28 mouse cellular contexts compared by ENCODE assay signal in genomic region chr2:132093298-132093697, GRCm38 (mm10). TPM values are rescaled to one million over a fixed set of nuclear protein-coding genes. Genes with fewer than 3 reads are reported as not detected.
DNase-seq lines count a peak whose midpoint lies in the region; ATAC-seq and TF ChIP-seq lines count a peak whose summit lies in the region.
"Had no signal": no experiment of that assay in that cellular context is flagged by ENCODE, and none has a peak within 500 bp of the region (broad histone marks: within the 10 kb centered on the region; RNA-seq: fewer than 3 reads in every experiment).

No protein-coding gene starts in this region.

- H3K9ac ChIP-seq in liver, embryonic 13.5 days = no peak overlapping the region
- no peak overlapping the region for H3K9ac ChIP-seq in liver, embryonic 11.5 days (ENCODE audit: low read depth, low read length)
- H3K9ac ChIP-seq in MEL (ENCODE audit: control insufficient read depth, low read depth, low read length, poor library complexity, severe bottlenecking) = no peak overlapping the region
- H3K9ac ChIP-seq: forebrain, embryonic 13.5 days; limb, embryonic 12.5 days; midbrain, embryonic 12.5 days; neural tube, embryonic 13.5 days had no signal

- H3K27ac ChIP-seq in liver, embryonic 13.5 days = peak overlapping the region; percentile 16; the same call in 1 of the 2 replicates
- H3K27ac ChIP-seq in liver, embryonic 11.5 days (ENCODE audit: low read depth, low read length) = no peak overlapping the region
- H3K27ac ChIP-seq in MEL (ENCODE audit: control insufficient read depth, low read depth, low read length) (no peak overlapping the region), macrophage (0 out of 2 replicates have a peak overlapping the region, but pooled peaks have one; percentile 89)
- H3K27ac ChIP-seq in bone marrow macrophage, adult 2 months (ENCODE audit: insufficient read depth, low read depth, low read length) = peak overlapping the region; percentile 33
- no peak overlapping the region for H3K27ac ChIP-seq in hindbrain, embryonic 10.5 days
- H3K27ac ChIP-seq: forebrain, embryonic 13.5 days; hindbrain, postnatal 0 days; layer of hippocampus, adult 2 months; left cerebral cortex, adult 2 months; limb, embryonic 12.5 days; midbrain, embryonic 12.5 days; neural tube, embryonic 13.5 days had no signal

- H3K4me3 ChIP-seq in liver, embryonic 13.5 days (replicated peaks) = no peak overlapping the region
- no peak overlapping the region for H3K4me3 ChIP-seq in liver, embryonic 11.5 days (ENCODE audit: low read depth, low read length)
- H3K4me3 ChIP-seq in MEL (ENCODE audit: control insufficient read depth in 1 of 2, insufficient read depth in 1 of 2, low read depth in 2 of 2, low read length in 2 of 2) (no peak overlapping the region), macrophage (ENCODE audit: inconsistent target) (no peak overlapping the region)
- H3K4me3 ChIP-seq in bone marrow macrophage, adult 2 months (ENCODE audit: insufficient read depth, low read length) = no peak overlapping the region
- H3K4me3 ChIP-seq in hindbrain, embryonic 10.5 days = no peak overlapping the region
- H3K4me3 ChIP-seq: forebrain, embryonic 13.5 days; layer of hippocampus, adult 2 months; left cerebral cortex, adult 2 months; limb, embryonic 12.5 days; midbrain, embryonic 12.5 days; neural tube, embryonic 13.5 days had no signal

- no peak for ATAC-seq in liver, embryonic 13.5 days (ENCODE audit: low read depth)
- no peak for ATAC-seq in liver, embryonic 11.5 days (replicated peaks; ENCODE audit: low FRiP score)
- ATAC-seq: CD4-positive, CD25-positive, alpha-beta regulatory T cell, adult 4 months; forebrain, embryonic 13.5 days; hindbrain, postnatal 0 days had no signal

- no peak overlapping the region for H3K4me2 ChIP-seq in liver, embryonic 13.5 days
- H3K4me2 ChIP-seq in liver, embryonic 11.5 days = no peak overlapping the region
- H3K4me2 ChIP-seq: forebrain, embryonic 13.5 days; limb, embryonic 12.5 days; midbrain, embryonic 12.5 days; neural tube, embryonic 13.5 days had no signal

- TF ChIP-seq RAD21 in MEL (IDR thresholded peaks at IDR 0.05; ENCODE audit: low read depth, low read length) = no peak

- peaks cover 8% of the 10 kb centered on the region; the same call in 1 of the 2 replicates for H3K36me3 ChIP-seq in liver, embryonic 13.5 days
- no peaks in the 10 kb centered on the region for H3K36me3 ChIP-seq in liver, embryonic 11.5 days (ENCODE audit: control insufficient read depth, insufficient read depth, low read length)
- H3K36me3 ChIP-seq in MEL (ENCODE audit: control insufficient read depth in 1 of 2, insufficient read depth in 2 of 2, low read length in 2 of 2) = peaks cover 0 to 15% of the 10 kb centered on the region in 2 experiments; a peak in 2 of 4 replicates
- peaks cover 46% of the 10 kb centered on the region for H3K36me3 ChIP-seq in macrophage (ENCODE audit: inconsistent target)
- peaks cover 10% of the 10 kb centered on the region; the same call in 1 of the 2 replicates for H3K36me3 ChIP-seq in hindbrain, embryonic 10.5 days

- TF ChIP-seq EP300 in MEL (IDR thresholded peaks at IDR 0.05; ENCODE audit: low read depth in 1 of 2, low read length in 2 of 2) = no peak

- 78% methylated on average over 1 of the region's 1 CpGs for WGBS in liver, embryonic 13.5 days (ENCODE audit: insufficient replicate concordance)
- 90% methylated on average over 1 of the region's 1 CpGs for WGBS in liver, embryonic 11.5 days
- 86% methylated on average over 1 of the region's 1 CpGs for WGBS in macrophage (ENCODE audit: missing documents)
- WGBS in hindbrain, embryonic 10.5 days = 95% methylated on average over 1 of the region's 1 CpGs

- no peak for DNase-seq in liver, embryonic 13.5 days
- DNase-seq in liver, embryonic 11.5 days (ENCODE audit: low spot score) = no peak
- no peak for DNase-seq in MEL (ENCODE audit: low read depth, low spot score)
- no peak for DNase-seq in hindbrain, embryonic 10.5 days (ENCODE audit: low spot score)
- no peak for DNase-seq in spleen, postnatal 36 days (ENCODE audit: low spot score in 2 of 2)
- DNase-seq: adrenal gland, adult 8-10 months; cerebellum, adult 11-12 months; cerebellum, adult 9-11 months; gastrocnemius, postnatal 10 days; heart, postnatal 14 days; kidney, adult 11 months; kidney, postnatal 36 days; lung, adult 18-20 months; lung, postnatal 10 days; right cerebral cortex, adult 18-20 months; spleen, adult 18-20 months; thymus, adult 2 months; thymus, postnatal 36 days had no signal

- no peaks in the 10 kb centered on the region for H3K79me2 ChIP-seq in MEL (ENCODE audit: control insufficient read depth, insufficient read depth, low read length, poor library complexity)
- H3K79me2 ChIP-seq in macrophage (ENCODE audit: inconsistent target) = peaks cover 86% of the 10 kb centered on the region

- H3K4me1 ChIP-seq in liver, embryonic 13.5 days (replicated peaks) = peaks cover 20% of the 10 kb centered on the region
- no peaks in the 10 kb centered on the region; the same call in 1 of the 2 replicates for H3K4me1 ChIP-seq in liver, embryonic 11.5 days (replicated peaks; ENCODE audit: control insufficient read depth, insufficient read depth, low read length)
- peaks cover 7 to 21% of the 10 kb centered on the region in 2 experiments; a peak in 2 of 4 replicates for H3K4me1 ChIP-seq in MEL (ENCODE audit: control insufficient read depth in 1 of 2, insufficient read depth in 2 of 2, low read length in 2 of 2)
- peaks cover 68% of the 10 kb centered on the region for H3K4me1 ChIP-seq in bone marrow macrophage, adult 2 months (ENCODE audit: control insufficient read depth, insufficient read depth, low read length)
- peaks cover 11% of the 10 kb centered on the region for H3K4me1 ChIP-seq in hindbrain, embryonic 10.5 days (replicated peaks)
- H3K4me1 ChIP-seq: midbrain, embryonic 12.5 days; neural tube, embryonic 13.5 days had no signal

- TF ChIP-seq CTCF in MEL (IDR thresholded peaks at IDR 0.05 in 2 of 3, conservative IDR thresholded peaks at IDR 0.05 in 1 of 3; ENCODE audit: control insufficient read depth in 1 of 3, insufficient read depth in 1 of 3, low read depth in 2 of 3, low read length in 3 of 3, poor library complexity in 1 of 3, severe bottlenecking in 1 of 3) = no peak
- TF ChIP-seq CTCF in bone marrow macrophage, adult 2 months (IDR thresholded peaks at IDR 0.05; ENCODE audit: low read depth, low read length) = no peak

- H3K27me3 ChIP-seq in liver, embryonic 13.5 days = no peaks in the 10 kb centered on the region
- no peaks in the 10 kb centered on the region for H3K27me3 ChIP-seq in liver, embryonic 11.5 days (replicated peaks; ENCODE audit: control insufficient read depth, insufficient read depth, low read length)
- H3K27me3 ChIP-seq in MEL (ENCODE audit: control insufficient read depth in 1 of 2, insufficient read depth in 2 of 2, low read length in 2 of 2) = no peaks in the 10 kb centered on the region
- no peaks in the 10 kb centered on the region for H3K27me3 ChIP-seq in hindbrain, embryonic 10.5 days (ENCODE audit: insufficient read depth, poor library complexity, severe bottlenecking)
- H3K27me3 ChIP-seq: forebrain, embryonic 13.5 days; limb, embryonic 12.5 days; midbrain, embryonic 12.5 days; neural tube, embryonic 13.5 days had no signal

- TF ChIP-seq POLR2A in MEL (IDR thresholded peaks at IDR 0.05; ENCODE audit: control insufficient read depth in 1 of 2, insufficient read depth in 1 of 2, low read depth in 1 of 2, low read length in 2 of 2, poor library complexity in 1 of 2) = no peak
- TF ChIP-seq POLR2A in bone marrow macrophage, adult 2 months (IDR thresholded peaks at IDR 0.05; ENCODE audit: borderline replicate concordance, low read depth, low read length) = no peak

- no peaks in the 10 kb centered on the region for H3K9me3 ChIP-seq in liver, embryonic 13.5 days (replicated peaks)
- no peaks in the 10 kb centered on the region for H3K9me3 ChIP-seq in liver, embryonic 11.5 days (ENCODE audit: control insufficient read depth, low read length)
- H3K9me3 ChIP-seq in MEL (replicated peaks; ENCODE audit: insufficient read depth, low read length) = no peaks in the 10 kb centered on the region
- H3K9me3 ChIP-seq in hindbrain, embryonic 10.5 days = no peaks in the 10 kb centered on the region
- H3K9me3 ChIP-seq: forebrain, embryonic 13.5 days; limb, embryonic 12.5 days; midbrain, embryonic 12.5 days; neural tube, embryonic 13.5 days had no signal

TF ChIP-seq in MEL, 35 proteins besides CTCF, POLR2A, EP300 and RAD21:
- no peak for TF ChIP-seq CHD1 (IDR thresholded peaks at IDR 0.05; ENCODE audit: low read depth, low read length)
- no peak for TF ChIP-seq MAZ (IDR thresholded peaks at IDR 0.05; ENCODE audit: low read depth, low read length)
- peak; percentile 34; the same call in 1 of the 2 replicates for TF ChIP-seq TCF12 (IDR thresholded peaks at IDR 0.05; ENCODE audit: low read depth, low read length)
- no peak for TF ChIP-seq MXI1 (IDR thresholded peaks at IDR 0.05; ENCODE audit: low read depth, low read length)
- TF ChIP-seq KAT2A (conservative IDR thresholded peaks at IDR 0.05; ENCODE audit: low read depth, low read length) = no peak

RNA-seq across cellular contexts. Expression of gene Slc23a2, which starts 51.6 kb away (rescaled TPM):
- 2.8 and 3.1 TPM in 2 replicates for polyA plus RNA-seq in liver, embryonic 13.5 days (2015; fragmentation: Nextera tagmentation; extraction: Ambion mirVana)
- 7.2 and 7.9 TPM in 2 replicates for polyA plus RNA-seq in liver, embryonic 11.5 days (2014; fragmentation: Nextera tagmentation; extraction: Ambion mirVana)
- 6.5 and 7.9 TPM in 2 replicates for total RNA-seq in MEL (2012; rRNA removed)
- polyA plus RNA-seq in MEL (2012; ENCODE audit: insufficient read depth in 1 of 2, insufficient read length in 2 of 2, low read depth in 1 of 2, low replicate concordance in 2 of 2, missing spikeins in 1 of 2) = 10 to 100 TPM in 1 of 2 experiments, not detected in 1; 10.3 TPM
- polyA plus RNA-seq in bone marrow macrophage, adult 2 months (2012; ENCODE audit: insufficient read depth, insufficient read length, missing spikeins) = 47.7 and 53.5 TPM in 2 replicates
- 100 to 1,000 TPM; 118 to 357 (median 244) TPM for total RNA-seq in macrophage (2018; cell fraction: chromatin; rRNA removed)
- 100 to 1,000 TPM in 7 of 26 experiments, 10 to 100 TPM in 19; 71.9 to 117 (median 91.5) TPM for total RNA-seq in macrophage (2018; cell fraction: cytosol; rRNA removed)
- total RNA-seq in macrophage (2018; cell fraction: nucleus; rRNA removed) = 100 to 1,000 TPM; 142 to 294 (median 219) TPM
- 42.4 to 55.7 TPM (median 53.2 TPM) in 3 replicates for polyA plus RNA-seq in macrophage (2018)
- polyA plus RNA-seq in hindbrain, embryonic 10.5 days (2016; fragmentation: Nextera tagmentation; extraction: Ambion mirVana) = 10.3 and 11.8 TPM in 2 replicates

Comparison
In these comparisons a context has a peak if more than half of its experiments do, and no peak if none do; other contexts are left out.
1. H3K27ac ChIP-seq: peak in liver, embryonic 13.5 days (single experiment), bone marrow macrophage, adult 2 months (single experiment) and macrophage (single experiment); none in liver, embryonic 11.5 days (single experiment), MEL (single experiment) and hindbrain, embryonic 10.5 days (single experiment).